Mouse (Mus musculus): ENCODE data around the gene Fhl3. TPM values are rescaled to one million over a fixed set of nuclear protein-coding genes. Genes with fewer than 3 reads are reported as not detected.
"Not testable (repeated sequence)": the region's sequence is repeated elsewhere in the genome, so short reads cannot be mapped to it uniquely, and the experiment has no call there.

Fhl3 gene
- total RNA-seq, 2 experiments from 2014 or later = 61.2 to 65.0 TPM

DNA sequence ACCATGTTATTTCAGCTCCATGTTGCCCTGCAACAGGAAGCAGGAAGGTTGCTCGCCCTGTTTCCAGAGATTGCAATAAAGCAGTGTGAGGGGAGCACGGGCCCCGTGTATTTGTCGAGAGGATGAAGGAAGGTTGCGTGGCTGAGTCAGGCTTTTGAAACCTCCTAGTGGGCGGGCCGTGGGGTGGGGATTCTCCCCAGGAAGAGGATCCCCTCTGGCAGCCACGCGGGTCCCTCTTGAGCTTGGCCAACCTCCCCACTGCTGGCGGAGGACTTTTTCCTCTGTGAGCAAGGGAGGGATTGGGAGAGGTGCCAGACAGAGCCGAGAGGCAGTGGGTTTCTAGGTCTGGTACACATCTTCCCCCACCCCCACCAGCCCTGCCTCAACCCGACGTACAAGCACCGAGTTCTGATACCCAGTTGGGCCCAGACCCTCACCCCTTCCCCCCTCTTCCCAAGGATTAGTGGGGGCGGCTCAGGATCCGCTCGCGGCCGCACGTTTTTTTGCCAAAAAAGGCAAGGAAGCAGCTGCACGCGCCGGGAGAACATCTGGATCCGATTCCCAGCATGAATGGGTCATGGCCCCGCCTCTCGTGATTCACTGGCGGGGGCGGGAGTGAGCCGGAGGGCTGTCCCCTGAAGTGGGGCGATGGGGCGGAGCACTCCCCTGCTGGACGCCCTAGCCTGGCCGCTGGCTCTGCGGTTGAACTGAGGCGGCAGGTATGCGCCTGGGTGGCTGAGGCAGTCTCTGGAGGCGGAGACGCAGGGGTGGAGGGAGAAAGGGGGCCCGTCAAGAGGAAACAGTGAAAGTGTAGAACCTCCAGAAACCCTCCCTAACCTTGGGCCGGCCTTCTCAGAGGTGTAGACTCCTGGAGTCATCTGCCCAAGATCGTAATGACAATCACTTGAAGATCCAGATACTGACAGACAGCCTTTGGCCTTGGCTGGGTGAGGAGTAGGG lies 8.3 kb downstream of the Fhl3 start:
- DNase-seq = peak; percentile 88

DNA sequence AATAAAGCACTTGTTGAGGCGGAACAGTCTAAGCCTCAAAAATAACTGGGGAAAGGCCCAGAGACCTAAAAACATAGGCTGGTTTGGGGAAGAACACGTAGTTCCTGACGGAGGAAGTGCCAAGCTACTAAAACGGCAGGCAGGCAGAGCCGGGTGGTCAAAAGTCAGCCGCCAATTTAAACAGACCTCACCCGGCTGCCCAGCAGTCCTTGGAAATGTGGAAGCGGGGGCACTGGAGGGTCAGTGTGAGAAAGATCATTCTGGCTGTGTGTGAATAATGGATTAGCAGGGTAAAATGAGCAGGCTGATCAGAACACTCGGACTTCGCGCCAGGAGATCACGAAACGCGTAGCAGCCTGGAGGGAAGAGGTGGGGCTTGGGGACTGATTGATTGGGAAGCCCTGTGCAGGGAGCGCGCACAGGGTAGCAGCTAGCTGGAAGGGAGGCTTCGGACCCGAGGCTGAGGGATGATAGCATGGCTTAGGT lies 9.5 kb downstream of the Fhl3 start:
- peak; percentile 43 for DNase-seq

GRCm38 (mm10) chr4:124710776-124711291 lies 10.3 kb downstream of the Fhl3 start:
- no peak for DNase-seq

DNA sequence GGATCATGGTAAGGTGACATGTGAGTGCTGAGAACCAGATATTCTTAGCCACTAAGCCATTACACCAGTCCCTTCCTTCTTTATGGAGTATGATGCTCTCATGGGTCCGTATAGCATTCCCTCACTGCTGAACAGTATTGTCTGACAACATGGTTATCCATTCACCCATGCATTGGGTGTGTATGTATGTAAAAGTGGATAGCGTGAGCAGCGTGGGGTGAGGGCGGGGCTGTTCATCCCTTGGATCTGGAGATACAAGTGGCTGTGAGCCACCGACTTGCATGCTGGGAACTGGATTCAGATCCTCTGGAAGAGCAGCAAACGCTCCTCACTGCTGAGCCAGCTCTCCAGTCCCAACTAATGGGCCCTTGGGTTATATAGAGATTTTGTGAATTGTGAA lies 12.1 kb downstream of the Fhl3 start:
- DNase-seq = no peak

- not testable (repeated sequence) for DNase-seq
These were observed 13.3 kb downstream of the Fhl3 start for GRCm38 (mm10) chr4:124713850-124714249.

DNA sequence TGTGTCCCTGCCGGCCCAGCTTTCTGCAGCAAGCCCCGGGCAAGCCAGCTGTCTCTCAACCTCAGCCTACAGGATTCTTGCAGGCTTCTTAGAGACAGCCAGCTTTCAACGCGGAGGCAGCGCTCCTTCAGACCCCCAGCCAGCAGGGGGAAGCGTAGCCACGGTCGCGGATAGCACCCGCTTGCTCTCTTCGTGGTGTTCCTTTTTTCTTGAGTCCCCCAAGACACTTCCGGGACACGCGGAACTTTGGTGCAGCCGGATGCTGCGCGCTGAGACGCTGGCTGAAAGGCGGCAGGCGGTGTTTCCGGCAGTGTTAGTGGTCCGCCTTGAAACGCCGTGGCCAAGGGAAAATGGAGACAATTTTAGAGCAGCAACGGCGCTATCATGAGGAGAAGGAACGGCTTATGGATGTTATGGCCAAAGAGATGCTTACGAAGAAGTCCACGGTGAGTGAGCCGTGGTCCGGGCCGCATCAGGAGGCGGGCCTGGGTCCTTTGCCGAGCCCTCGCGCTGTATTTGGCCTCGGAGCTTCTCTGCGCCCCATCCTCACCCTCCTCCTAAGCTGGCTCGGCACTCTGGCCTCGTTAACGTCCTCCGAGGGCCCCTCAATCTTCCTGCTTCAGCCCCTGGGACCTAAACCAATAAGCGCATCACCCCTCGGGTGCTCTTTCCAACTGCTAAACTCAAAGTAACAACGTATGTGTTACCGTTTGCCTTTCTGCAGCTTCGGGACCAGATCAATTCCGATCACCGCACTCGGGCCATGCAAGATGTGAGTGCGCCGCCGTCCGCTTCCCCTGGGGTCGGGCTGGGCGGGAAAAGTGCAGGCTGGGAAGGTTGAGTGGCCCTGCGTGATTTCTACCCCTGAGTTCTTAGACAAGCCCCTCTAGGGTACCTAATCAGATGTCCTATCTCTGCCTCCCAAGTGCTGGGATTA lies 14.3 kb downstream of the Fhl3 start, which contains the start of gene Sf3a3:
TSS of gene Sf3a3 (plus strand) at position 232 of the 937 bp plus-strand sequence.
- peak; percentile 89 for DNase-seq

- no peak for DNase-seq
These were observed 18.6 kb downstream of the Fhl3 start for GRCm38 (mm10) chr4:124719101-124719500.

DNA sequence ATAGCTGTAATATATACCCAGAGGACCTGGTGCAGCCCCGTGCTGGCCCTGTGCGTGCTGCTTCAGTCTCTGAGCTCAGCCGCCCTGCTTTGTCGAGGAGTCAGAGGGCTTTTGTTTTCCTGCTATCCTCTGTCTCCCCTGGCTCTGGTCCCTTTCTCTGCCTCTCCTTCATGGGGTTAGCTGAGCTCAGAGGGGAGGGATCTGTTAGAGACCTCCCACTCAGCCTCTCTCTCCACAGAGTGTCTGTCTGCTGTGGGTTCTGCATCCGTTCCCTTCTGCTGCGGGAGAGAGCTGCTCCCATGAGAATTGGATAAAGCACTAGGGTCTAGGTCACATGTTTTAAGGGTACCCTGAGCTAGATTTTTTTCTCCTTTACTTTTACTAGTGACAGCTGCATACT lies 25.6 kb downstream of the Fhl3 start:
- no peak for DNase-seq

DNA sequence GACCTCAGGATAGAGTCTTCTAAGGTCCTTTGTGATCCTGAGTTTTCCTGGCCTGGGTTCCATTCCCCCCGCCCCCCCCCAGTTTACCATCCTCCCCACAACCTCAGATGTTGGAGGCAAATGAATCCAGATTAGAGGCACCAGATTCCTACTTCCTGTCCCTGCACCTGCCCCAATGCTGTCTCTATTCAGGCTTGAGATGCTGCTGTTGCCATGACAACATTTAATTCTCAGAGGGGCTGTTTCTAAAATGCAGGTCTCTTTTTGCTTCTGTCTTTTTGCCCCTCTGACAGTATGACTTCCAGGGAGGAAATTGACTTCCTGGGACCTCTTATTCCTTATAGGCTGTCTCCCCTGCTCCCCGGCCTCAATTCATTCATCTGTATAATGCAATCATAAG lies 36.5 kb downstream of the Fhl3 start:
- DNase-seq = no peak

DNA sequence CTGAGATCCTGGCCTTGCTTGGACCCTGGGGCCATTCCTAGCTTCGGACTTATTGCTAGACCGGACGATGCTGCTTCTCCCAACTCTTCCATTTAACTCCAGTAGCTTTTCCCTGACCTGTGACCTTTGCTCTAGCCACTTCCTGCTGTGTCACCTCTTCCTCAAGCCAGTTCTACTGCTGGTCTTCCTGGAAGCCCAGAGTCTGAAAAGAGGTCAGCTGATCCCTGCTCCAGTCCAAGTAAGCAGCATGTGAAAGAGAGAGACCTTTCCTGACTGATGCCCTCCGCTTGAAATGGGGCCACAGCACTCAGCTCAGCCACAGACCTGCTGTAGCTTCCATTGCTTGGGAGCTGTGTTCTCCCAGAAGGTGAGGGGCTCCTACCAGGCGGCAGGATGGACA lies 37.0 kb downstream of the Fhl3 start:
- DNase-seq = no peak

DNA sequence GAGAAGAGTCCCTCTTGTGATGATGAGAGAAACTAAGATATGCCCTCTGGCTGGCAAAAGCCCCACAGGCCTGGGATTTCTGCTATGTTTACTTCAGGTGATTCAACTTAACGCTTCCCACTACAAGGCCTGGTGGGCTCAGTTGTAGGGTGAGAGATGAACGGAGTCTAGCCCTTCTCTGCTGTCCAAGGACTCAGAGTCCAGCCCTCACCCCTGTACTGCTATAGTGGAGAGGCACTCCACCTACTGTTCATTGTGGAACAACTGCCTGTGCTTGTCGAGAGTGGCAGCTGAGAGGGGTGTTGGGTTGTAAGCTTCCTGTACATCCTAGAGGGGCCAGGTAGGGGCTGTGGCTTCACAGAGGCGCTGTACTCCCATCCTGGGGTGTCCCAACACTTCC lies 37.5 kb downstream of the Fhl3 start:
- DNase-seq = no peak

GRCm38 (mm10) chr4:124738783-124739182 lies 38.3 kb downstream of the Fhl3 start:
- no peak for DNase-seq

DNA sequence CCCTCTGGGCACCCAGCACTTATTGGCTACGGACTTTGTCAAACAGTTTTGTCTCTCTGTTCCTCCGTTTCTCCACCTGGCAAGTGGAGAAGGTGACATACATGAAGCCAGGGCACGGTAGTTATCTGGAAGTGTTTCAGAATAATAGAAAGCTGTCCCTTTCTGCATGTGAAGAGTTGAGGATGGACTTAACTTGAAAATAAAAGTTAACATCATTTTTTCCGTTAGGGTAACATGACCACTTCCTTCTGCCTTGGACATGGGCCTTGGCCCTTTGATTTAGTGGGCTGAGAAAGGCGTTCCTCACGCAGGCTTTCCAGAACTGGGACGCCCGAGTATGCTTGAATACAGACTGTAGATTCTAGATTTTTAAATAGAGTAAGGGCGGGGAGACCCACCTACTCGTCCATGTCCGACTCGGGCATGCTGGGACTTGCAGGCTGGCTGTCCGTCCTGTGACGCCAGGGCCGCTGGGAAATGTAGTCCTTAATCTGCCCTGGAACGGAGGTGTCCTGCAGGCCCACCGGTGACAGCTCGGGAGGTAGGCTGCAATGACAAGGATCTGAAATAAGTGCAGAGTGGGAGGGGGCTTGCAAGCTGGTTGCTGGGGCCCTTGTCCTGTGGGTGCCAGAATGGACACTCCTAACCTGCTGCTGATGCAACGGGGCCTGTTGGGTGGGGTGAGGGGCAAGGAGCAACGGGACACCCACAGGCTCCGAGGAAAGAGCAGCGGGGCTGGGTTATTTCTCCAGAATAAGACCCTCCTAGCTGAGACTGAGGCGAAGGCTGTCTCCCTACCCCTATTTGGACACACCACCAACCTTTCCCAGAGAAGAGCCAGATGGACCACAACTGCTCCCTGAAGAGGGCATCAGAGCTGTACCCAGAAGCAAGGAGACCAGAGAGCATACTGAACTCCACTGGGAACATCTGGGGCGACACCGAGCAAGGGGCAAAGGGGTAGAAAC lies 41.2 kb downstream of the Fhl3 start, which contains the start of gene Inpp5b:
TSS of gene Inpp5b (plus strand) at position 475 of the 968 bp plus-strand sequence.
- peak; percentile 71 for DNase-seq

DNA sequence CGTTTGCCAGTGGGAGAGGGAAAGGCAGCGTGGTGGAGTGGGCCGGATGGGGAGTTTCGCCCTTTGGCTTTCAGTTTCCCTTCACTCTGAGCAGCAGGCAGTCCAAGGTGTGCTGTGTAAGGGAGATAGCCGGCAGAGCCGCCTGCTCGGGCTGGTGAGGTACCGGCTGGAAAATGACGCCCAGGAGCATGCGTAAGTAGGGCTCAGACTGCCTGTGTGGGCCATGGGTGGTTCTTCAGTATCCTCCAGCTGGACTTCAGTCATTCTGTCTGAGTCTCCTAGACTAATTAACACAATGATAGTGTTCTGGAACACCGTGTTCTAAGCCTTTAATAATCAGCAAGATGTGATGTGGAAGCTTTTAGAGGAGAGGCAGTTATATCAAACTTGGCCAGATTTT lies 42.3 kb downstream of the Fhl3 start:
- DNase-seq = no peak

GRCm38 (mm10) chr4:124746577-124746976 lies 46.1 kb downstream of the Fhl3 start:
- DNase-seq = no peak

DNA sequence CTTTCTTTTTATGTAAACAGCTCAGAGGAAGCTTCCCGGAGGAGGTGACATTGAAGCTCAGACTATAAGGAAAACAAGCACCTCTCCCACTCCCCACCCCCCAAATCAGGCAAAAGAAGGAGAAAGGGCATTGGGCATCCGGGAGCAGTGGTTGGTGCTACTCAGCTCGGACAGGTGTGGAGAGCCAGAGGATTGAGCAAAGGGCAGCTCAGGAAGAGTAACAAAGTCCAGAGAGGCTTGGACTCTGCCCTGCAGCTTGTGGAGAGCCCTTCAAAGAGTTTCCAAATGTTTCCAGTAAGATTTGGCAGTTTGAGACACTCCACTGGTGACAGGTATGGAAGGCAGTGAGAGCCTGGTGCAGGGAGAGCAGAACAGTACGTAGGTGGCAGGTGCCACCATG lies 47.4 kb downstream of the Fhl3 start:
- no peak for DNase-seq

DNA sequence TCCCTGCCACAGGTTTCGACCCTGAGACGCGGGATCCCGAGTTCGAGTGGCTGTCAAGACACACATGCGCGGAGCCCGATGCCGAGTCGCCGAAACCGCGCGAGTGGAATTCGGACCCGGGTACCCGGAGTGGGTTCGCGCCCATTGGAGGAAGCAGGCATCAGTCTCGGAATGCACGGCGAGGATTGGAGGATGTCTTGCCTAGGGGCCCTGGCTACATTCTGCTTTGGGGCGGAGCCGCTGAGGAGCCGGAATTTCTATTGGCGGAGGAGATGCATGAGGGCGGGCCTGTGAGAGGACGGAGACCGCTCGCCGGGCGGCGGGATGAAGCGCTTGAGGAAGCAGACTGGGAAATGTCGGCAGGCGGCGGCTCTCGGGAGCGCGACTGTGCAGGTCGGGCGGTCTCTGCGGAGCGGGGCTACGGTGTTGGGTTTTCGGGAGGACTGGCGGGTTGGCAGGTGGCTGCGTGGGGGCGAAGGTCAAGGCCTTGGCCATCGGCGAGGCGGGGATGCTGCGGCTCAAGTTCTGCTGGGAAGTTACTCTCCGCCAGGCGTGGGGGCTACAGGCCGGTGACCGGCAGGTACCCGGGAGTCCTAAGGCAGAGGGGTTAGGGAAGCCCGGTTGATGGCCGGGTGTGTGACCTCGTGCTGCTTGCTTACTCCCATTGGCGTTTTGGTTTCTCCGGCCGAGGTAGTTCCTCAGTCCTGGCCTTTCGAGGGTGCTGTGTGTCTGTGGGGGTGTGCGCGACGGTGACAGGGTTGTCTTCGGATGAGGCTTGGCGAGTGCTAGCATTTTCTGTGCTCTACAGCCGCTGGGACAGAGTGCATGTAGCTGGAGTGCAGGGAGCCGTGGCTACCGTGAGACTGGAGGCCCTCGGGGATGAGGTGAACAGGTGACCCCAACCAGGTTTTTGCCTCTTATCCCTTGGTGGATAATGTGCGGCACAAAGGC lies 51.1 kb downstream of the Fhl3 start:
- peak; percentile 96 for DNase-seq

DNA sequence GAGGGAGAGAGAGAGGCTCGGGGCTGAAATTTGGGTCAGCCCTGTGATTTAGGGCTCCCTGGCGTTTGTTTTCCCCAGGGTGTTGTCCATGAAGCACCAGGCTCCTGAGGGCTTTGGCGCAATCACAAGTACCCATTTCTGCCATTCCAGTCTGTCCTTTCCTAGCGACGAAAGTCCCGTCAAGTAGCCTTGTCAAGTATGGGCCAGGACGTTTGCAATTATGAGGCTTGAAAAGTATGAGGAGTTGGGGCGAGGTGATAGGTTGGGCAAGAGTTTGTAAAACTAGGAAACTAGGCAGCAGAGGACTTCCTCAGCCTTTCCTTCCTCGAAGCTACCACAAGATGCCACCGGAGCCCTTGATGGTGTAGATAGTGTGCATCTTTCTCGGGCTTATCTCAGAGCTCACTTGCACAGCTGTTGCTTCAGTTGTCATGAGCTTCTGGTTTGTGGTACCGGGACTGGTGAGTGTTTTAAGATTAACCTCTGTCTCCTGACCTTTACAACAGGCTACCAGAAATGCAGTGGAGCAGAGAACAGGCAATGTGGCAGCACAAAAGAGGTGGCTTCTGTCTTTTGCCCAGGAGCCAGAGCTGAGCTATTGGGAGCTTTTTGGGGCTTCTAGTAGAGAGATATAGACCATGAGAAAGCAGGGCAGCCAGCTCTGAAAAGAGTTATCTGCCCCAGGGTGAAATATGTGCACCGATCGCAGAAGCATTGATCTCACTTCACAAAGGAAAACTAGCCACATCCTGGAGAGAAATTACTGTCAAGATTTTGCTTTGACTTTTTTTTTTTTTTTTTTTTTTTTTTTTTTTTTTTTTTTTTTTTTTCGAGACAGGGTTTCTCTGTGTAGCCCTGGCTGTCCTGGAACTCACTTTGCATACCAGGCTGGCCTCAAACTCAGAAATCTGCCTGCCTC lies 52.0 kb downstream of the Fhl3 start:
- DNase-seq = no peak

- DNase-seq = no peak
These were observed 55.0 kb downstream of the Fhl3 start for GRCm38 (mm10) chr4:124755526-124755925.
